Mouse (Mus musculus) kidney, postnatal 14 days (tissue): ENCODE measurements around the gene Smim27.
"Not testable (repeated sequence)": the region's sequence is repeated elsewhere in the genome, so short reads cannot be mapped to it uniquely, and the experiment has no call there.

Experiments used
- DNase-seq: peaks from one replicate; pipeline ENCODE4 v3.0.0; 2022; ENCODE audit warnings: mixed read lengths

Gene Smim27

GRCm38 (mm10) chr4:40264321-40264720 is 5.1 kb upstream of the Smim27 start:
- no peak for DNase-seq

- DNase-seq: peak; percentile 44
These were observed 1.7 kb upstream of the Smim27 start for GRCm38 (mm10) chr4:40267681-40268080.

- peak; percentile 95 for DNase-seq
These were observed 1.1 kb upstream of the Smim27 start for GRCm38 (mm10) chr4:40268204-40268813.

- no peak for DNase-seq
These were observed 544 bp upstream of the Smim27 start for GRCm38 (mm10) chr4:40268835-40269234.

GRCm38 (mm10) chr4:40278880-40279275 is 9.5 kb downstream of the Smim27 start:
- no peak for DNase-seq

GRCm38 (mm10) chr4:40279276-40279900 is 10.0 kb downstream of the Smim27 start, which contains the start of gene Ndufb6:
Ndufb6 (minus strand) TSS chr4:40279421.
- DNase-seq: peak; percentile 97

GRCm38 (mm10) chr4:40285582-40285981 is 16.2 kb downstream of the Smim27 start:
- DNase-seq: peak; percentile 82

GRCm38 (mm10) chr4:40287415-40287814 is 18.0 kb downstream of the Smim27 start:
- DNase-seq: no peak

- no peak for DNase-seq
These were observed 19.7 kb downstream of the Smim27 start for GRCm38 (mm10) chr4:40289046-40289445.

- not testable (repeated sequence) for DNase-seq
These were observed 22.1 kb downstream of the Smim27 start for GRCm38 (mm10) chr4:40291511-40291910.

GRCm38 (mm10) chr4:40299169-40299568 is 29.8 kb downstream of the Smim27 start:
- DNase-seq: no peak

GRCm38 (mm10) chr4:40301076-40301789 is 31.9 kb downstream of the Smim27 start:
- peak; percentile 77 for DNase-seq

- DNase-seq: no peak
These were observed 33.2 kb downstream of the Smim27 start for GRCm38 (mm10) chr4:40302445-40303125.

- no peak for DNase-seq
These were observed 40.3 kb downstream of the Smim27 start for GRCm38 (mm10) chr4:40309682-40310081.

- DNase-seq: no peak
These were observed 41.5 kb downstream of the Smim27 start for GRCm38 (mm10) chr4:40310796-40311383.

- no peak for DNase-seq
These were observed 42.8 kb downstream of the Smim27 start for GRCm38 (mm10) chr4:40312213-40312612.

- no peak for DNase-seq
These were observed 43.6 kb downstream of the Smim27 start for GRCm38 (mm10) chr4:40313026-40313425.

GRCm38 (mm10) chr4:40317404-40317803 is 48.0 kb downstream of the Smim27 start:
- no peak for DNase-seq
